Mouse (Mus musculus) erythroblast, embryonic 14.5 days (primary cell): Measurements from ENCODE around the gene Mat2a. TPM values are rescaled to one million over a fixed set of nuclear protein-coding genes. Genes with fewer than 3 reads are reported as not detected.

ENCODE experiments used
- H3K27me3 ChIP-seq: 2 replicates; pipeline ENCODE4 v1.6.1; 2012; ENCODE audit warnings: inconsistent platforms; ENCODE audit not compliant: control insufficient read depth
- H3K36me3 ChIP-seq: 2 replicates; pipeline ENCODE4 v1.6.1; 2012; ENCODE audit warnings: mild to moderate bottlenecking, inconsistent platforms; ENCODE audit not compliant: control insufficient read depth
- H3K4me1 ChIP-seq: 2 replicates; pipeline ENCODE4 v1.6.1; 2012; ENCODE audit warnings: inconsistent platforms; ENCODE audit not compliant: control insufficient read depth
- H3K4me3 ChIP-seq: replicated peaks from 2 replicates; pipeline ENCODE3; 2012; ENCODE audit warnings: moderate library complexity, mild to moderate bottlenecking, inconsistent platforms
- H3K9me3 ChIP-seq: 2 replicates; pipeline ENCODE4 v1.6.1; 2012; ENCODE audit warnings: low read length, inconsistent platforms, mixed read lengths; ENCODE audit not compliant: control insufficient read depth
- GATA1 ChIP-seq: IDR thresholded peaks from 2 replicates; pipeline ENCODE4 v1.6.1; 2012; ENCODE audit warnings: low read length, inconsistent platforms, mixed read lengths
- TAL1 ChIP-seq: IDR thresholded peaks from 3 replicates; pipeline ENCODE4 v1.6.1; 2012; ENCODE audit warnings: low read length, inconsistent platforms, mixed read lengths
- polyA plus RNA-seq: library from polyadenylated mRNA; stranded (reverse); fragments of >175 nt; gene quantifications from 2 replicates; pipeline ENCODE4 v1.2.3, GENCODE M21; 2012

Gene Mat2a
- polyA plus RNA-seq, 1 experiment = 2.0 TPM

- no peak for TF ChIP-seq TAL1
- no peak for TF ChIP-seq GATA1
- H3K9me3 ChIP-seq = no peaks in the 10 kb centered on the region
- H3K27me3 ChIP-seq = no peaks in the 10 kb centered on the region
- H3K4me3 ChIP-seq = no peak overlapping the region
- H3K4me1 ChIP-seq = no peaks in the 10 kb centered on the region; the same call in 1 of the 2 replicates
- H3K36me3 ChIP-seq = peaks cover 92% of the 10 kb centered on the region
Measured at GRCm38 (mm10) chr6:72428036-72428435, 11.3 kb downstream of the Mat2a start.

GRCm38 (mm10) chr6:72425646-72426045 is 13.7 kb downstream of the Mat2a start:
- H3K9me3 ChIP-seq = no peaks in the 10 kb centered on the region
- H3K36me3 ChIP-seq = peaks cover 87% of the 10 kb centered on the region
- no peak overlapping the region for H3K4me3 ChIP-seq
- TF ChIP-seq GATA1 = no peak
- TF ChIP-seq TAL1 = no peak
- no peaks in the 10 kb centered on the region for H3K27me3 ChIP-seq
- no peaks in the 10 kb centered on the region; the same call in none of the 2 replicates for H3K4me1 ChIP-seq

- H3K4me1 ChIP-seq = peaks cover 30% of the 10 kb centered on the region
- H3K27me3 ChIP-seq = no peaks in the 10 kb centered on the region
- TF ChIP-seq GATA1 = no peak
- TF ChIP-seq TAL1 = no peak
- H3K36me3 ChIP-seq = peaks cover 76% of the 10 kb centered on the region
- no peak overlapping the region for H3K4me3 ChIP-seq
- no peaks in the 10 kb centered on the region for H3K9me3 ChIP-seq
Measured at GRCm38 (mm10) chr6:72420901-72421300, 18.5 kb downstream of the Mat2a start.

- no peak overlapping the region for H3K4me3 ChIP-seq
- peaks cover 67% of the 10 kb centered on the region for H3K36me3 ChIP-seq
- H3K9me3 ChIP-seq = no peaks in the 10 kb centered on the region
- no peaks in the 10 kb centered on the region for H3K27me3 ChIP-seq
- peaks cover 39% of the 10 kb centered on the region for H3K4me1 ChIP-seq
- TF ChIP-seq GATA1 (no peak), TAL1 (no peak)
Measured at GRCm38 (mm10) chr6:72419806-72420205, 19.6 kb downstream of the Mat2a start.

GRCm38 (mm10) chr6:72418279-72418678 is 21.1 kb downstream of the Mat2a start:
- Histone ChIP-seq H3K36me3 (peaks cover 53% of the 10 kb centered on the region), H3K4me1 (peaks cover 54% of the 10 kb centered on the region), H3K9me3 (no peaks in the 10 kb centered on the region), H3K27me3 (no peaks in the 10 kb centered on the region), H3K4me3 (peak overlapping the region; percentile 29)
- no peak for TF ChIP-seq GATA1
- TF ChIP-seq TAL1 = no peak

DNA sequence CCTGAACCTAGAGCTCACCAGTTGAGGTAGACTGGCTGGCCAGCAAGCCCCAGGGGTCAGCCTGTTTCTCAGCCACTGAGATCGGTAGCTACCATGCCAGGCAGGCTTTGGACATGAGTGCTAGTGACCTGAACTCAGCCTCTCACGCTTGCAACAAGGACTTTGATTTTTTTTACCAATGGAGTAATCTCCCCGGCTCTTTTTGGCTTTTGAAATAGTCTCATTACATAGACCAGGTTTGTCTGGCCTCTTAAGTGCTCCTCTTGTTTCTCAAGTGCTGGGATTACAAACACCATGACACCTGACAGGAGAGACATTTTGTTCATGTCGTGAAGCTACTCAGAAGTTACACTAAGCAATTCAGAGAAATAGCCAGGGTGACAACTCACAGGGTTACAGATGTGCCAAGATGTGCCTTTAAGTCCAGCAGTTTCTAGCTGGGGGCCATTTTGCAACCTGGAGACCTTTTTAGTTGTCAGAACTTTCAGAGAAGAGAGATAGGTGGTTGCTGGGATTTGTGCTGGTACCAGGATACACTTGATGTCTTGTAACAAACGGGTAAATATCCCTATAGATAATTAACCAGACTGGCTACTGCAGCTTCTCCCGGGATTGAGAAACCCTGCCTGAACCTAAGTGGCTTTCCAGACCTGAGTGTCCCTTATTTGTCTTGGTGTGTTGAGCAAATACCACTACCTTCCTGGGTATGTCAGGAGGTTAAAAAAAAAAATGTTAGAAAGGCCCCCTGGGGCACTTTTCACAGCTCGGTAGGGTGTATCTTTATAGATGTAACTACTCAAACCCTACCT is 23.2 kb downstream of the Mat2a start:
- H3K4me3 ChIP-seq = peak overlapping the region; percentile 3
- no peak for TF ChIP-seq GATA1
- TF ChIP-seq TAL1 = no peak

DNA sequence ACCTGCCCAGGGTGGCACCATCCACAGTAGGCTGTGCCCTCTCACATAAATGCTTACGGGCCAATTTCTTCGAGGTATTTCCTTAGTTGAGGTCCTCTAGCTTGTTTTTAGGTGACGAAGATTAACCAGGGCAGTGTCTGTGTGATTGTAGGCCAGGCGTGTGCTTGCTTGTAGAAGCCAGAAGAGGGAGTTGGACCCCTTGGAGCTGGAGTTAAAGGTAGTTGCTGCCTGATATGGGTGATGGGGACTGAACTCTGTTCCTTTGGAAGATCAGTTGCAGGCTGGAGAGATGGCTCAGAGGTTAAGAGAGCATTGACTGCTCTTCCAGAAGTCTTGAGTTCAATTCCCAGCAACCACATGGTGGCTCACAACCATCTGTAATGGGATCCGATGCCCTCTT is 24.2 kb downstream of the Mat2a start:
- Histone ChIP-seq H3K4me3 (peak overlapping the region; percentile 91), H3K27me3 (peaks cover 4% of the 10 kb centered on the region), H3K36me3 (peaks cover 28% of the 10 kb centered on the region), H3K9me3 (no peaks in the 10 kb centered on the region), H3K4me1 (peaks cover 58% of the 10 kb centered on the region)
- TF ChIP-seq GATA1 (no peak), TAL1 (no peak)

More for the DNA sequence above, 23.2 kb downstream of the Mat2a start:
- peaks cover 36% of the 10 kb centered on the region for H3K36me3 ChIP-seq
- peaks cover 54% of the 10 kb centered on the region for H3K4me1 ChIP-seq
- no peaks in the 10 kb centered on the region for H3K27me3 ChIP-seq
- no peaks in the 10 kb centered on the region for H3K9me3 ChIP-seq

DNA sequence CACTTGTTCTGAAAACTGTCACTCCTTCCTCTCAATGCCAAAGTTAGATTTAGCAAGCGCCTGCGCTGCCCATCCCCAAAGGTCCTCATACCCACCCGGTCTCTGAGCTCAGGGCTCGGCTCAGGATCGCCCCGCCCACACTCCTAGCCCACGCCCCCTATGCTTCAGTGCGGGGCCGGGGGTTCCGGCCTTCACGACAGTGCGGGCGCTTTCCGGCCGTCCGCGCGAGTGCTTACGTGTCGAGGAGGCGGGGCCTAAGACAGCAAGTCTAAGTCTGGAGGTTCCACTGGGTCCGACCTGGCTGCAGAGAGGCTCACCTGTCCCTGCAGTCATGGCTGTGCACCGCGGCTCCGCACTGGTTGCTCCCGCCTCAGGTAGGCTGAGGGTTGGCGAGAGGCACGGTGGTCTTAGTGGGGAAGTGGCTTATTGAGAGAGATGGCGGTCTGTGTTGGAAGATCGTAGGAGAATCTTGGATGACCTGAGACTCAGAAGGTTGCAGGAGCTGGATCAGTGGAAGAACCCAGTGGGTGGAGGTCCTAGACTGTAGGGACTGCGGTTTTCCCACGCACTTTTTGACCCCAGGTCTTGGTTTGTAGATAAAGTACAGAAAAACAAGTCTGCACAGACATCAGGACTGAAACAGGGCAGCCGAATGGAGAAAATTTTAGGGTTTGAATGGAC is 25.1 kb downstream of the Mat2a start, which contains the start of gene Ggcx:
Gene Ggcx (plus strand): TSS at position 233 of the 681 bp plus-strand sequence.
- no peak for TF ChIP-seq TAL1
- no peak for TF ChIP-seq GATA1
- Histone ChIP-seq H3K4me3 (peak within 1 kb of the TSS; percentile 91), H3K4me1 (peaks cover 54% of the 10 kb centered on the region), H3K27me3 (peaks cover 4% of the 10 kb centered on the region), H3K36me3 (peaks cover 22% of the 10 kb centered on the region), H3K9me3 (no peaks in the 10 kb centered on the region)

- no peaks in the 10 kb centered on the region for H3K9me3 ChIP-seq
- peaks cover 4% of the 10 kb centered on the region for H3K27me3 ChIP-seq
- H3K36me3 ChIP-seq = no peaks in the 10 kb centered on the region
- no peak overlapping the region for H3K4me3 ChIP-seq
- H3K4me1 ChIP-seq = peaks cover 37% of the 10 kb centered on the region
- TF ChIP-seq GATA1 (no peak), TAL1 (no peak)
Measured at GRCm38 (mm10) chr6:72410518-72410917, 28.8 kb downstream of the Mat2a start.
